Comparison of ENCODE assay signal across 7 mouse cellular contexts in the genomic region with DNA sequence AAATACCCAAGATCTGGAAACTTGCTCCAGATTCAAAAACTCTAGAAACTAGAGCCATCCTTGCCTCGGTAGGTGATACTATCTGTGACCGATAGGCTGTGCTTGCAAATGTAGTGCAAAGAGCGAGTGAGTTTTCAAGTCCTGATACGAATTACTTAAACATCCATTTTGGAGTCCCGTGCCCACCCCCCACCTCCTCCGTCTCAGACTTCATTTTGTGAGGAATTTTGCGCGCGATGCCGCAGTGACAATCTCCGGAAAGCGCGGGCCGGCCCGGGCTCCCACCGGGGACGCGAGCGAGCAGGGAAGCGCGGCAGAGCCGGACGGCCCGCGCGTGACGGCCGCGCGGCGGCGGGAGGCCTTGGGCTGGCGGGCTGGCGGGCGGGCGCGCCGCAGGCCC. TPM values are rescaled to one million over a fixed set of nuclear protein-coding genes. Genes with fewer than 3 reads are reported as not detected.
DNase-seq lines count a peak whose midpoint lies in the region; ATAC-seq and TF ChIP-seq lines count a peak whose summit lies in the region.

No protein-coding gene starts in this region.

- H3ac ChIP-seq in myocyte (ENCODE audit: control insufficient read depth, insufficient read length) = peak overlapping the region; percentile 80

- no peak for TF ChIP-seq POLR2A in myocyte (IDR thresholded peaks at IDR 0.05; ENCODE audit: insufficient read length, low read depth)

- DNase-seq in thymus, postnatal 0 days (ENCODE audit: low spot score) = peak; percentile 80
- no peak for DNase-seq in thymus, postnatal 25 days
- DNase-seq in c-Kit-negative CD71-positive TER-119-positive erythroid progenitor cells, embryonic 14.5 days (ENCODE audit: low read depth, low spot score) = peak; percentile 46
- DNase-seq in limb, embryonic 11.5 days (ENCODE audit: low spot score) = peak; percentile 77
- no peak for DNase-seq in urinary bladder, postnatal 14 days (ENCODE audit: low spot score)

- peaks cover 39% of the 10 kb centered on the region for H3K4me1 ChIP-seq in heart, embryonic 13.5 days
- peaks cover 3% of the 10 kb centered on the region; the same call in 1 of the 2 replicates for H3K4me1 ChIP-seq in limb, embryonic 11.5 days (ENCODE audit: control insufficient read depth, insufficient read depth, low read length)

- no peak; the same call in 1 of the 2 replicates for ATAC-seq in heart, embryonic 13.5 days (ENCODE audit: extremely low read depth, insufficient number of reproducible peaks, low FRiP score, low TSS enrichment)
- no peak for ATAC-seq in limb, embryonic 11.5 days (ENCODE audit: insufficient number of reproducible peaks, low FRiP score, low TSS enrichment, low read depth)

- peaks cover 6% of the 10 kb centered on the region; the same call in 1 of the 2 replicates for H3K36me3 ChIP-seq in heart, embryonic 13.5 days
- H3K36me3 ChIP-seq in limb, embryonic 11.5 days (ENCODE audit: control insufficient read depth, insufficient read depth, low read length) = no peaks in the 10 kb centered on the region
- H3K36me3 ChIP-seq in myocyte (ENCODE audit: control insufficient read depth, insufficient read depth) = peaks cover 8% of the 10 kb centered on the region

- peaks cover 51% of the 10 kb centered on the region for H3K79me2 ChIP-seq in myocyte (ENCODE audit: control insufficient read depth, insufficient read depth)

- WGBS in heart, embryonic 13.5 days = under 1% methylated on average over 34 of the region's 38 CpGs
- WGBS in limb, embryonic 11.5 days = under 1% methylated on average over 36 of the region's 38 CpGs

- no peaks in the 10 kb centered on the region for H3K27me3 ChIP-seq in heart, embryonic 13.5 days (replicated peaks)
- H3K27me3 ChIP-seq in limb, embryonic 11.5 days (ENCODE audit: control insufficient read depth, insufficient read depth, low read length) = no peaks in the 10 kb centered on the region
- H3K27me3 ChIP-seq in myocyte (ENCODE audit: control insufficient read depth, insufficient read depth, insufficient read length) = no peaks in the 10 kb centered on the region

- peak overlapping the region; percentile 100 for H3K4me3 ChIP-seq in heart, embryonic 13.5 days
- H3K4me3 ChIP-seq in limb, embryonic 11.5 days (ENCODE audit: low read depth, low read length) = peak overlapping the region; percentile 90
- peak overlapping the region; percentile 45 for H3K4me3 ChIP-seq in myocyte

- peak overlapping the region; percentile 86 for H3K4me2 ChIP-seq in heart, embryonic 13.5 days
- peak overlapping the region; percentile 73 for H3K4me2 ChIP-seq in limb, embryonic 11.5 days (ENCODE audit: low read depth, severe bottlenecking)
- H3K4me2 ChIP-seq in myocyte (ENCODE audit: low read depth) = peak overlapping the region; percentile 66

- no peaks in the 10 kb centered on the region for H3K9me3 ChIP-seq in heart, embryonic 13.5 days
- H3K9me3 ChIP-seq in limb, embryonic 11.5 days (ENCODE audit: control insufficient read depth, low read length) = no peaks in the 10 kb centered on the region

- peak overlapping the region; percentile 100 for H3K27ac ChIP-seq in heart, embryonic 13.5 days (replicated peaks)
- H3K27ac ChIP-seq in limb, embryonic 11.5 days (replicated peaks; ENCODE audit: low read depth, low read length) = peak overlapping the region; percentile 100

- peak overlapping the region; percentile 100 for H3K9ac ChIP-seq in heart, embryonic 13.5 days
- H3K9ac ChIP-seq in limb, embryonic 11.5 days (ENCODE audit: low read length) = peak overlapping the region; percentile 100

TF ChIP-seq in myocyte, 11 proteins besides CTCF, POLR2A, EP300 and RAD21:
- no peak for TF ChIP-seq TCF12 (IDR thresholded peaks at IDR 0.05; ENCODE audit: insufficient read depth, poor library complexity, severe bottlenecking)
- no peak for TF ChIP-seq MYOD1 (IDR thresholded peaks at IDR 0.05; ENCODE audit: control insufficient read depth in 1 of 3, insufficient read length in 2 of 3, low read depth in 2 of 3)
- TF ChIP-seq USF1 (IDR thresholded peaks at IDR 0.05; ENCODE audit: low read depth) = no peak
- TF ChIP-seq E2F4 (IDR thresholded peaks at IDR 0.05; ENCODE audit: insufficient read depth) = no peak
- no peak for TF ChIP-seq MAX (IDR thresholded peaks at IDR 0.05; ENCODE audit: low read depth)
- TF ChIP-seq TCF3 (IDR thresholded peaks at IDR 0.05; ENCODE audit: insufficient read length, low read depth) = no peak
- no peak for TF ChIP-seq MYOG (IDR thresholded peaks at IDR 0.05; ENCODE audit: control insufficient read depth in 1 of 3, insufficient read depth in 1 of 3, insufficient read length in 2 of 3, low read depth in 2 of 3)
- no peak for TF ChIP-seq REST (IDR thresholded peaks at IDR 0.05; ENCODE audit: insufficient read depth, insufficient read length)
- TF ChIP-seq SRF (IDR thresholded peaks at IDR 0.05; ENCODE audit: control insufficient read depth, insufficient read length, low read depth) = no peak

RNA-seq across cellular contexts. Expression of gene Sp3, which starts 1.8 kb away (rescaled TPM):
- polyA plus RNA-seq in thymus, postnatal 0 days (2015; fragmentation: Nextera tagmentation; extraction: Ambion mirVana) = 64.6 and 73.9 TPM in 2 replicates
- 30.5 and 31.0 TPM in 2 replicates for polyA plus RNA-seq in heart, embryonic 13.5 days (2015; fragmentation: Nextera tagmentation; extraction: Ambion mirVana)
- polyA plus RNA-seq in limb, embryonic 11.5 days (2014; fragmentation: Nextera tagmentation; extraction: Ambion mirVana) = 71.6 and 82.9 TPM in 2 replicates
- polyA plus RNA-seq in myocyte (2012; fragmentation: generic; extraction: Trizol) = 8.4 TPM

RNA-seq across cellular contexts. Expression of gene Gm11084, which starts 8.0 kb away (rescaled TPM):
- polyA plus RNA-seq in thymus, postnatal 0 days (2015; fragmentation: Nextera tagmentation; extraction: Ambion mirVana) = not detected in 2 replicates
- polyA plus RNA-seq in heart, embryonic 13.5 days (2015; fragmentation: Nextera tagmentation; extraction: Ambion mirVana) = not detected in 2 replicates
- not detected in 2 replicates for polyA plus RNA-seq in limb, embryonic 11.5 days (2014; fragmentation: Nextera tagmentation; extraction: Ambion mirVana)
- polyA plus RNA-seq in myocyte (2012; fragmentation: generic; extraction: Trizol) = not detected

Comparison
In these comparisons a context has a peak if more than half of its experiments do, and no peak if none do; other contexts are left out.
1. DNase-seq: peak in thymus, postnatal 0 days (single experiment), c-Kit-negative CD71-positive TER-119-positive erythroid progenitor cells, embryonic 14.5 days (single experiment) and limb, embryonic 11.5 days (single experiment); none in thymus, postnatal 25 days (single experiment) and urinary bladder, postnatal 14 days (single experiment).
2. H3K4me3 ChIP-seq: peak in every context shown above with its lines; median percentile 100 in heart, embryonic 13.5 days; 90 in limb, embryonic 11.5 days; 45 in myocyte.
3. Peak in every context shown above with its lines, with median percentiles within 50 percentile points of each other: H3K4me2 ChIP-seq.